Mouse (Mus musculus) T-cell, adult 2 months (primary cell): ENCODE results near the gene Entpd5.

Experiments
- DNase-seq: peaks from one replicate; pipeline ENCODE4 v3.0.0; 2022; ENCODE audit warnings: low spot score

Entpd5 gene

DNA sequence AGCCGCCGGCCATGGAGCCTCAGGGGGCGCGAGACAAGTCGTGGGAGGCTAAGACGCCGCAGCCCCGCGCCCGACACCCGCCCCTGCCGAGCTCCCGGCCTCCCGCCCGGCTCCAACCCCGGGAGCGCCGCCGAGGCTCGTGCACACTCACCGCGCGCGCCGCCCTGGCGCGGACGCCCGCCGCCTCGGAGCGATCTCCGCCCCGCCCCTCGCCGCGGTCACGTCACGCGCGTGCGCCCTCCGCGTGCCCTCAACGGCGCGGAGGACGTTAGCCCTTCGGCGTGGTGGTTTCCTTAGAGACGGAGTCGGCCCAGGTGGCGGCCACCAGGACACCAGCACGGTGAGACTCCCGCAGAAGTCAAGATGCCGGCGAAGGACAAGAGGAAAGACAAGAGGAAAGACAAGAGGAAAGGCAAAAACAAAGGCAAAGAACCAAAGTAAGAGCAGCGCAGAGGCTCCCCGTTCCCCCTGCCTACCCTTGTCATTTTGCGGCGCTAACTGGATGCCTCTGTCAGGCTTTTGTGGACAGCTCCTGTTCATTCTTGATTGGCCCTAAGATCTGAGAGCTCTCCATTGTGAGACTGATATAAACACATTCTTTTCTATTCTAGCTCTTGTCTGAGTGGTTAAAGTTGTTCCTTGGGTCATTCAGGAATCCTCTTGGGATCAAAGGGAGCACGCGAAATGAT is at the start of gene Entpd5, which contains the start of gene Bbof1:
Gene Entpd5 (minus strand): TSS at position 211 of the 689 bp plus-strand sequence.
Gene Bbof1 (plus strand): TSS at position 253 of the 689 bp plus-strand sequence.
- DNase-seq = peak; percentile 87

DNA sequence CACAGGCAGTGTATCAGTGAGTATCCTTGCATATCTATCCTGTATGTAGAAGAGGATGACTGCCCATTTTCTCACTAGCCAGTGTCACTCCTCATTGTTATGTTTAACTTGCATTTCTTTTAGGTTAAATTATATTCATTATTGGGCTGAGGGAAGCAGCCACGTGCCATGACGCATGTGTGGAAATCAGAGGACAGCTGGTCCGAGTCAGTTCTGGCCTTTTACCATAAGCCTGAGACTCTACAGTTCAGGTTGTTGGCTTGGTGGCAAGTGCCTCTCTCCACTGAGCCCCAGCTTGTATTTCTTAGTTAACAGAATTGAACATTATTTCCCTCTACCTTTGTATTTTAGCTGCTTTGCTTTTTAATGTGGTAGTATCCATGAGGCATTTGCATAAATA is 48.1 kb upstream of the Entpd5 start:
- no peak for DNase-seq

DNA sequence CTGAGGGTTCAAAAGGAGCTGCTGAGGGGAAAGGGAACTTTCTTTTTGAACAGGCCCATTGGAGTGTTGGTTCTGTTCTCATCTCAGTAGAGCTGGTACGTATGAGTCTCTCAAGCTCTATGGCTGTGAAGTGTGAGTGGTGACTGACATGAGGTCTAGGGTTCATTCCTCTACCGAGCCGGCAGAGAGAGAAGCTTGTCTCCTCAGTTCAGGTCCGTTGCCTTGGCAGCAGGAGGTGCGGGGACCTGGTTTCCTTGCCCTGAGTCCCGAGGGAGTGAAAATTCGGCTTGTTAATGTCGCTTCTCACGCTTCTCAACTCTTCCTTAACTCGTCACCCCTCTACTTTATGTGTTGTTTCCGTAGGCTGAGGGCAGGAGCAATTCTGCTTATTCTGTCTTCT is 43.0 kb upstream of the Entpd5 start:
- no peak for DNase-seq

DNA sequence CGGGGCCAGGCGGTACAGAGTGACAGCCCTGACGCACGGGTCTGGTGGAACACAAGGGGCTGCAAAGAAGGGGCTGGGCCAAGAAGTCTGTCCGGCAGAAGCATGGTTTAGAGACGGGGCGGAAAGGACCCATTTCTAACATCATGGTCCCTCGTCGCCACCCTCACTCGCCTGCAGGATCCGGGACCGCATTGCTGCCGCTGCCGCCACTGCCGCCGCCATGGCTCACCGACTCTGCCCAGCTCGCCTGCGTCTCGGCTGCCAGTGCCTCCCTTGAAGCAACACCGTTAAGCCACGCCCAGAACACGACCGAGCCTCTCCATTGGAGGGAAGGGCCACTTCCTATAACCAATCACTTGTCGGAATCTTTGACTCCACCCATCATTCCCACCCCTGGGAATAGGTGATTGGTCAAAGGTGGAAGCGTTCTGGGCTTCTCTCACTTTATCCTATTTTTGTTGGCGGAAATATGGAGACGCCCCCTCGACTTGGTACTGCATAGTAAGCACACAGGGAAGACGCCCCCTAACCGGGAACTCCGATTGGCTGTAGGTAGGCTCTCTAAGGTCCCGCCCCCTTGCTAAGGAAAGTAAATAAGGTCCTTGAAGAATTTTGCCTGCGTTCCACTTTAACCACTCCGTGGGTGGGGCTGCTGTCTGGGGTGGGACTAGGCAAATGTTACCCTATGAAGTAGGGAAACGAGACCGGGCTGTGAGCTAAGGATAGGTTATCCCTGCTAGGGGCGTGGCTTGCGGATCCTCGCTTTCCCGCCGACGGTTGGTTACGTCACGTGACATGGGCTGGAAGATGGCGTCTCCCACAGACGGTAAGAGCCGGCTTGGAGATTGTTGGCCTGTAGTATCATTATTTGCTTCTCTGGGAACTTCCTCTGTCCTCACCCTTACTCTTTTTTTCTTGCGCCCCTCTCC is 42.2 kb upstream of the Entpd5 start, which contains the start of the genes Aldh6a1 and Lin52:
Gene Aldh6a1 (minus strand): TSS at position 287 of the 929 bp plus-strand sequence.
Gene Lin52 (plus strand): TSS at position 705 of the 929 bp plus-strand sequence.
- peak; percentile 98 for DNase-seq

DNA sequence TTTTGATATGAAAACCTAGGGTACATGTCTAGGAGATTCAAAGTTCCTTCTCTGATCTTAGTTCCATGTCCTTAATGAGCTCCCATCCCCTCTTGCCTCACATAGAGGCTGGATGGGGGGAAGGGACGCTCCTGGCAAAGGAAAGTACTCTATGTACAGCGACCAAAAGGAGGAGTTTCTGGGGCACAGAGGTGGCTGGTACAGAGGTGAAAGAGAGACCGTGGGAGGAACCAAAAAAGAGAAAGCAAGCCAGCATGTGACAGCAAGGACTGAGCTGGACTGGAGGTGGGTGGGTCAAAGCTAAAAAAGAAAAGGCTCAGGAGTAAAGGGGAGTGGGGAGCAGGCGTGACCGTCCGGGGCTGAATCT is 41.5 kb upstream of the Entpd5 start:
- DNase-seq = no peak

DNA sequence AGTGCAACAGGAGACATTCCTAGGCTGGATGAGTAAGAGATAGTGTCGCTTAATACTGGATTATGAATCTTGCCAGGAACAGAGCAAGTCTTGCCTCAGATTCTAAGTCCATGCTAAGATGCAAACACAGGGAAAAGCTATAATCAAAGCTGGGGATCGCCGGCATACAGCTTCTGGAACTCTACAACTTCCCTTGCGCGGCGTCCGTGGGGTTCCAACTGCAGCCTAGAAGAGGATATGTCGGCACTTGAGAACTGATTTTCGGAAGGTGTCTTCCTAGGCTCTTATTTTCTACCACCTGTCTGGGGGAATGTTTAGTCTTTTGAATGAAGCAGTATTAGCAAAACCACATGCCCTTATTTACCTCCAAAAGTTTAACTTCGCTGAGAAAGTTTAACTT is 41.1 kb upstream of the Entpd5 start:
- DNase-seq = no peak

GRCm38 (mm10) chr12:84448181-84448580 is 39.4 kb upstream of the Entpd5 start:
- no peak for DNase-seq

DNA sequence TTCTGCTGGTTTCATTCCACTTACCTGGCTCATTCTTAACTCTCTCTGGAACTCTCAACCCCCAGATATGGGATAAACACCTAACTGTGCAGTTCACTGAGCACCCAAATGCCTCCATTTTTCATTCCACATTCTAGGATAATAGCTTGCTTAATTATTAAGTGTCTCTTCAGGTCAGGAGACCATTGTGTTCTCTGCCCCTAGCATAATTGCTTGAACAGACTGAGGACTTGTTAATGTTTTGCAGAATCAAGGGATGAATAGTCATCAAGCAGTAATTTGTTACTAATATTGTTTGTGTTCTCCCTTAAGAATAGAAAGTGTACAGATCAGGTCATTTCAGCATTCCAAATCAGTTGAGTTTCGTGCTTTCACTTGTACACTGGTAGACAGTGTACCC is 38.6 kb upstream of the Entpd5 start:
- DNase-seq = no peak

- DNase-seq = no peak
Observed at GRCm38 (mm10) chr12:84442526-84442925, 33.7 kb upstream of the Entpd5 start.

DNA sequence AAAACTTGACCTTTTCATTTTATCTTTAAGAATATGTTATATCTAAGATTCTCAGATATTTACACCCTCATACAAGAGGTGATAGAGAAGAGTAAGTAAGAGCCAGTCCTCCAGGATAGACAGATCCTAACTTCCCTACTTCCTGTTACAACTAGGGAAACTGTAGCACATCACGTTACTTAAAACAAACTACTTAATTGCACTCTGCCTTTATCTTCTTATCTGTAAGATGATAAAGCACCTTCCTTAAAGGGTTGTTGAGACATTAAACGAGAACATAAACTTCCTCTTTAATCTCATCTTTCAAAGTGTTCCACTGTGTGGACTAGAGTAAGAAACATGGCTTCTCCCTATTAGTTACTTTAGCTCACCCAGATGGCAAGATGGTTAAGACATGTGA is 29.9 kb upstream of the Entpd5 start:
- DNase-seq = no peak

GRCm38 (mm10) chr12:84429825-84430224 is 21.0 kb upstream of the Entpd5 start:
- DNase-seq = no peak

GRCm38 (mm10) chr12:84423990-84424389 is 15.2 kb upstream of the Entpd5 start:
- no peak for DNase-seq

DNA sequence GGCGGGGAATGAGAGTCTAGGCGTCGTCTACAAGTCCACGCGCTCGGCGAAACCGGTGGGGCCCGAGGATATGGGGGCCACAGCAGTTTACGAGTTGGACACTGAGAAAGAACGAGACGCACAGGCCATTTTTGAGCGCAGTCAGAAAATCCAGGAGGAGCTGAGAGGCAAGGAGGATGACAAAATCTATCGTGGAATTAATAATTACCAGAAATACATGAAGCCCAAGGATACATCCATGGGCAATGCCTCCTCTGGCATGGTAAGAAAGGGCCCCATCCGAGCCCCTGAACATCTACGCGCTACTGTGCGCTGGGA is 8.7 kb upstream of the Entpd5 start:
- DNase-seq = no peak

- DNase-seq = peak; percentile 90
Observed at GRCm38 (mm10) chr12:84416834-84417604, 8.2 kb upstream of the Entpd5 start, which contains the start of gene Rnf113a2. Rnf113a2 (plus strand) TSS chr12:84417196.

- peak; percentile 77 for DNase-seq
Observed at GRCm38 (mm10) chr12:84407874-84408818, 683 bp downstream of the Entpd5 start.

DNA sequence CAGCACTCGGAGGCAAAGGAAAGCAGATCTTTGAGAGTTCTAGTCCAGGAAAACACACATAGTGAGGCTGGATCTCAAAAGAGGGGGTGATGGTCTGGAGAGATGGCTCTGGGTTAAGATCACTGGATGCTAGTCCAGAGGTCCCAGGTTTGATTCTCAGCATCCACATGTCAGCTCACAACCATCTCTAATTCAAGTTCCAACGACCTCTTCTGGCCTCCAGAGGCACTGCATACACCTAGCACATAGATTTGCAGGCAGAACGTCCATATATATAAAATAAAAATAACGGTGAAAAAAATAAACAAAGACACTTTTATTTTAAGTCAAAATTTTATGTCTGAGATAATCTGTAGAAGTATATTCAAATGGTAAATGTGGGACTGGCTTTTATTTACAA is 1.6 kb downstream of the Entpd5 start:
- peak; percentile 3 for DNase-seq

GRCm38 (mm10) chr12:84404541-84404940 is 4.3 kb downstream of the Entpd5 start:
- DNase-seq = no peak

GRCm38 (mm10) chr12:84402923-84403322 is 5.9 kb downstream of the Entpd5 start:
- no peak for DNase-seq

DNA sequence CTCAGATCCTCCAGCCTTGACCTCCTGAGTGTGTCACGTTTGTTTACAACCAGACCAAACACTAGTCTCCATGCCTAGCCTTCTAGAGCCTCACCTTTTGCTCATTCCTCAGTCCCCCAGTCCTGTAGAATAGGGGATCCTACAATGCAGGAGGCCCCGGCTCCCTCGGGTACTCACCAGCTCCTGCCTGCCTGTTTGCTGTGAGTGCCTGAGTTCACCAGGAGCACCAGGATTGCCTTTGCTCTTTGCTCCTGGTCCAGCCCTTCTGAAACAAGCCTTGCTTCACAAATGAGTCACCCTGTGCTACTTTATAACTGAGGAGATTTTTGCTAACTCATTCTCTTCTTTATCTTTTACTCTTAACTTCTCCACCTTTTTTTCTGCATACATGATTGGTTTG is 8.2 kb downstream of the Entpd5 start:
- DNase-seq = no peak

- no peak for DNase-seq
Observed at GRCm38 (mm10) chr12:84400068-84400467, 8.8 kb downstream of the Entpd5 start.

- no peak for DNase-seq
Observed at GRCm38 (mm10) chr12:84399663-84400062, 9.2 kb downstream of the Entpd5 start.
